Mouse (Mus musculus) naive thymus-derived CD4-positive, alpha-beta T cell, adult 2 months (primary cell): Measurements from ENCODE around the gene Ppih.

ENCODE experiments used
- DNase-seq: peaks from one replicate; pipeline ENCODE4 v3.0.0-alpha.2; 2011; ENCODE audit warnings: low read depth

Gene Ppih

GRCm38 (mm10) chr4:119320131-119320830, at the start of gene Ppih:
Ppih (minus strand) TSS chr4:119320546.
- peak; percentile 97 for DNase-seq

GRCm38 (mm10) chr4:119369460-119369859, 49.1 kb upstream of the Ppih start:
- no peak for DNase-seq

DNA sequence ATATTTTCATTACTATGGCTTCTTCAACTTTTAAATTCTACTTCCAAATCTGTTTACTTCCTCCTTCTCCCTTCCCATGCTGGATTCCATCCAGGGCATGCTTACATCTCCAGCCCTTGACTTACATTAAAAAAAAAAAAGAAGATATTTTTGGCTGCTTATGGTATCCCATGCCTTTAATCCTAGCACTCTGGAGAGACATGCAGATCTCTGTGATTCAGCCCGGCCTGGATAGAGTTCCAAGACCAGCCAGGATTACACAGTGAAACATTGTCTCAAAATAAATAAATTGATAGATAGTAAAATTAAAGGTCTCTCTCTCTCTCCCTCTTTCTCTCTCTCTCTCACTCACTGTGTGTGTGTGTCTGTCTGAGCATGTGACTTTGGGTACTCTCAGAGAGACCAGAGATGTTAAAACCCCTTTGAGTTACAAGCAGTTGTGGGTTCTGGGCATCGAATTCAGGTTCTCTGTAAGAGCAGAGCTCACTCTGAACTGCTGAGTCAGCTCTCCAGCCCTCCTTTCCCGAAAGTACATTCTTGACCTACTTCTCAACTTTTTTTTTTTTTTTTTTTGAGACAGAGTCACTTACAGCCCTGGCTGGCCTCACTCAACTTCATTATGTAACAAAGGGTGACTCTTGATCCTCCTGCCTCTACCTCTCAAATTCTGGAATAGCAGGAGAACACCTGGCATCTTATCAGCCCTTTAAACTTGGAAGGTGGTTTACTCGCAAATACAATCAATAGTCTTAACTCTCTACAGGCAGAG, 46.6 kb upstream of the Ppih start:
- DNase-seq = no peak

DNA sequence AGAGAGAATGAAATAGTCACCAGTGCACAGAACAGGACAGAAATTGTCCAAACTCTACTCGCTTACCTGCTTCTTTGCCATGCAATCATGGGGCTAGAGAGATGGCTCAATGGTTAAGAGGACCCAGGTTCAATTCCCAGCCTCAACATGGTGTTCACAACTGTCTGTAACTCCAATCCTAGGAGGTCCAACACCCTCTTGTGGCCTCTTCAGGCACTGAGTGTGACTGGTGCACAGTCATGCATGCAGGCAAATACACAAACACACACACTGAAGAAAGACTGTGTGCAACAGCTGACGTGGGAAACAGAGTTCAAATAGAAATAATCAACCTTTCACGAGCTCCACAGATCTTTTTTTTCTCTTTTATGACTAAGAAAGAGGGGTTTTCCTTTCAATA, 41.9 kb upstream of the Ppih start:
- no peak for DNase-seq

DNA sequence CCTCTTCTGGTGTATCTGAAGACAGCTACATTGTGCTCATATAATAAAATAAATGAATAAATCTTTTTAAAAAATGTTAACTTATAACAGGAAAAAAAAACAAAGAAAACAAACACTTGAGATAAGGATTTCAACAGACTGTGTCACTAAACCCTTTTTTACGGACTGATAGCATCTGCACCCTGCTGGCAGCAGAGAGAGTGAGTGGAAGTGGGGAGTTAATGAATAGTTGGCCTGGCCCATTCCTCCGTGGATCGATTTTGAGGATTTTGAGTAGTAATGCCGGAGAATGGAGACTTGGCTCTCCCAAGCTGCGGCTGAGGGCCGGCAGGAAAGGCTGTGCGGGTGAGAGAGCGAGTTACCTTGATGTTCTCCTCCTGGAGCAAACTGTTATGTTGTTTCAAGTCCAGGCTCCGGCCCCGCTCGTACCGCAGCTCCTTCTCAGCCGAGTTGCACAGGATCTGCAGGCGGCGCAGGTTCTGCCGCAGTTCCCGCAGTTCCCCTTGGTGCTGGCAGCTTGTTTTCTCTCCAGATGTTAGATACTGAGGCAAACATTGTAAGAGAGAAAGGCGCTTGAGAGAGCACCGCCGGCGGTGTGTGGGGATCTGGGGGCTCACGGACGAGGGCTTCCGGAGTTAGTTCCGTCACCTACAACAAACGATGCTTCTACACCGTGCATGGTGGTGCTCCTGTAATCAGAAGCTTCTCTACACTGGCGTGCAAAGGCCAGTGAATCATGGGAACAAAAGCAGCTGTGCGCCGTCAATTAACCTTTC, 39.0 kb upstream of the Ppih start:
- DNase-seq = peak; percentile 59

DNA sequence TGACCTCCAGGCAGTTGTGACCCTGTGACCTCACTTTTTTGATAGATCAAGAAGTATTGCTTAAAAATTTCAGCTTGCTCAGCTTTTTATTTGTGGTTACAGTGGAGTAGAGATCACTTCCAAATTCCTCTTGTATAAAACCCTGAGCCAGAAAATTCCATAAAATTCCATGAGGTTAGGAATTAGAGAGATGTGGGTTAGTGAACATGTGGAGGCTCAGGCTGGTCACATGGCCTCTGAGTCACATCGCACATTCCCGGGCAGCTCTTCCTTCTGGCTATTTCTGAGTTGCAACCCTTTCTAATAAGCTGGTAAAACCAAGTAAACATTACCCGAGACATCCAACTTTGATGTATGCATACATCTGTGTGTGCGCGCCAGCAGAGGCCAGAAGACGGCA, 25.2 kb upstream of the Ppih start:
- DNase-seq = no peak

DNA sequence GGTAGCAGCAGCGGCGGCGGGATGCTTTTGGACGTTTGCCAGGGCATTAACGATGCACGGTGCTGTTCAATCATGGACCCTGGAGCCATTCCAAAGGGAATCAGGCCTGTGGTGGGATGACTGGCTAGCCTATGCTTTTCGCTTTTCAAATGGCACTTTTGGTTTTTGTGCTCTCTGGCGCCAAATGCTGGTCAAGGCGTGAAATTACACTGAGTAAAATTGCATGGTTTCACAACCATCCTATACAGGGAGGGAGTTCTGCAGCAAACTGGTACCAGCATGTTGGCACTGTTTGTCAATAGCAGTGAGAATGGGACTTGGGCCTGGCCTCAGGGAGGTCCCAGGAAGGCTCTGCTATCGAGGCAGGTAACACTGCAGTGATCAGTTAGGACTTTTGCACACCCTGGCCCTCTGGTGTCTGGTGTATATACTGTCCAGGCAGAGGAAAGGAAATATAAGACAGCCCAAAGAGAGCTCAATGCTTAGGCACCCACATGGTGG, 18.6 kb upstream of the Ppih start:
- DNase-seq = peak; percentile 68

- no peak for DNase-seq
These were observed 18.1 kb upstream of the Ppih start for GRCm38 (mm10) chr4:119338422-119338821.

GRCm38 (mm10) chr4:119333487-119333886, 13.1 kb upstream of the Ppih start:
- DNase-seq = no peak

DNA sequence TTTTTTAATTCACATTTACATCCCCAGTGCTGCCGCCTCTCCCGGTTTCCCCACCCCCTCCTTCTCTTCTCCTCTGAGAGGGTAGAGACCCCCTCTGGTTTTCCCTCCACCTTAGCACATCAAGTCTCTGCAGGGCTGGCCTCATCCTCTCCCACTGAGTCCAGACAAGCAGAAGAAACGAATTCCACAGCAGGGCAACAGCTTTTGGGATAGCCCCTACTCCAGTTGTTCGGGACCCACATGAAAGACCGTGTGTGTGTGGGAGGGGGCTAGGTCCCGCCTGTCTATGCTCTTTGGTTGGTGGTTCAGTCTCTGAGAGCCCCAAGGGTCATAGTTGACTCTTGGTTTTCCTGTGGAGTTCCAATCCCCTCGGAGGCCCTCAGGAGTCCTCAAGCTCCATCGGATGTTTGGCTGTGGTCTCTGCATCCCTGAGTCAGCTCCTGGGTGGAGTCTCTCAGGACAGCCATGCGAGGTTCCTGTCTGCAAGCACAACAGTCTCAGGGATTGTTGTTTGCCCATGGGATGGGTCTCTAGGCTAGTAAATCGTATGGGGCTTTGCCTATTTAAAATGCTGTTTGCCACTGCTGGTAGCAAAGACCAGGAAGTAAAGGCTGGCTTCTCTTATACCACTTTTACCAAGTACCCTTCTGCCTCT, 677 bp upstream of the Ppih start:
- DNase-seq = peak; percentile 23

GRCm38 (mm10) chr4:119313756-119314155, 6.6 kb downstream of the Ppih start:
- no peak for DNase-seq

GRCm38 (mm10) chr4:119305418-119305817, 14.9 kb downstream of the Ppih start:
- no peak for DNase-seq

DNA sequence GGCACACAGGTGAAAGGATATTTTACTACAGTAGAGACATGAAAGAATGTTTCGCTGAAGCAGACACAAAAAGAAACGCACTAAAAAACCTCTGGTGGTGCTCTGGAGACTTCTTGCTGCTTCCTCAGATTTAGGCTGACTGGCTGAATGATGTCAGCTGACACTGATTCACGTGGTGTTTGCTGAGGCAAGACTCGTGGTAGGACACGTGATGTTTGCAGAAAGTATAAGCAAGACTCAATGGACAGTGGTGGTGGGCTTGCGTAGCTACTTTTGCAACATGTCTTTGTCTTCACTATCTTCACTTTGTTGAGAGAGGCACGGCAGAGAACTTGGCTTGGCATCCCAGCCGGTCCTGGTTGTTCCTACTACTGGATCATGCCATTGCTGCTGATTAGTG, 17.1 kb downstream of the Ppih start:
- DNase-seq = no peak

GRCm38 (mm10) chr4:119301777-119302176, 18.6 kb downstream of the Ppih start:
- DNase-seq = no peak

DNA sequence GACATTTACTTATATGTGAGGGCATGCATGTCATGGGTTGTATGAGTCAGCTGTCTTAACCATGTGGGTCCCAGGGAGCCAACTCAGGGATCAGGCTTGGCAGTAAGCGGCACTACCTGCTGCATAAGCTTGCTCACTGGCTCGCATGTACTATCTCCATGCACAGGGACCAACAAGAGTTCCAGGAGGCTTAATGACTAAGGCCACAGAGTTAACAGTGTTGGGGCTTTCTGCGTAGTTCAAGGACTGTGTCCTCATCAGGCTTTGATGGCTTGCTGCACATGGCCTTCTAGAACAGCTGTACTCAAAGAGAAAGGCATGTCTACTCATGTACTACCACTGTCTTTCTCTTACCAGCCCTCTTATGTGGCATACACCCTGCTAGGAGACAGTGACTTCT, 19.6 kb downstream of the Ppih start:
- DNase-seq = no peak

- no peak for DNase-seq
These were observed 23.0 kb downstream of the Ppih start for GRCm38 (mm10) chr4:119297361-119297760.

DNA sequence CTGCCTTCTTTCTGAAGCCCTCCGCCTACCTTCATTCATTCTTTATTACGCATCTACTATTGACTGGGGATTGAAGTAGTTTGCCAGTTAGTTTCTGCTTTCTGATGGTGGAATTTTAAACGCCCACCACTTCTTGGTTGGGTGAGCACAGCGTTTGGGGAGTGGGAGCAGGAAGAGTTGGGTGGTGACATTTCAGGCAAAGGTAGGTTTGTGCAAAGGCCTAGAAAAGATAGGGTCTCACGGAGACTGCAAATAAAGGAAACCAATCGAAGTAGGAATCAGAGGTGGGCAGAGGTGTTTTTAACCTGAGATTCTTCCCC, 25.3 kb downstream of the Ppih start:
- no peak for DNase-seq

GRCm38 (mm10) chr4:119294415-119295133, 25.8 kb downstream of the Ppih start, which contains the start of gene Ybx1:
Ybx1 (minus strand) TSS chr4:119294604.
- DNase-seq = peak; percentile 98

- peak; percentile 55 for DNase-seq
These were observed 26.6 kb downstream of the Ppih start for GRCm38 (mm10) chr4:119293574-119294258.

DNA sequence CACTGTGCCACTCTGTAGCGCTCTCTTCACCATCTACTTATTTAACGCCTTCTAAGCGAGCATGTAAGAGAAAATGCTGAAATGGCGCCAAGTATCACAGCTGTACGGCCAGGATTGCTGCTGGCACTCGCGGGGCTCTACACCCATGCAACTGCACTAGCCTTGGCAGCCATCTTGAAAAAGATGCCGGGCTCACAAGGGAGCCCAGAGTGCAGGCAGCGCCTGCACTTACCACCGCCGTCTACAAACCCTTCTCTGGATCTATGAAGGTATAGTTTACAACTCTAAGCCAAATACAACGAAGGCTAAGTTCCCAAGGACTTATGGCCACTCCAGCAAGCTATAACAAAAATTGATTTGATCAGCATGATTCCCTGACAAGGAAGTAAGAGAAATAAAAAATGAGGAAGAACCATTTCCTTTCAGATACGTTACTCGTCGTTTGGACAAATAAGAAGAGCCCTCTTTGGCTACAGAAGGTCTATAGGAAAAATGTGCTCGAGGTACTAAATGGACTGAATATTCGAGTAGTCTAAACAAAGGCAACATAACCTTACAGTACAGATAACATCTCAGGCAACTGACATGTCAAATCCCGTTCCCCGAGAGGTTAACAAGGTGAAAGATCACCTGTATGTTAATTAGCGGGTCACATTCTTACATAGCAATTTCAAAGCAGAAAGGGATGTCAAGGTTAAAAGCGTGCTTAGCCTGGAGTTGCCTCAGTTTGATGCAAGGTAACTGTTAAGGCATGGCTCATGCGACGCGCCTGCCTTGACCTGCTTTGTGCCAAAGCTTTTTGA, 27.4 kb downstream of the Ppih start:
- DNase-seq = peak; percentile 65
